Mouse (Mus musculus) stomach, embryonic 14.5 days (tissue): Measurements from ENCODE around the gene Qrich1. TPM values are rescaled to one million over a fixed set of nuclear protein-coding genes. Genes with fewer than 3 reads are reported as not detected.

Experiments
- ATAC-seq: fragments of 200-750 bp; cut with Nextera tagmentation; 2 replicates; pipeline ENCODE4 v1.8.0; 2017; ENCODE audit warnings: low read depth, moderate TSS enrichment; ENCODE audit not compliant: insufficient number of reproducible peaks, insufficient read depth, low FRiP score
- H3K27ac ChIP-seq: fragments of 300-500 bp; sonication (generic); 2 replicates; pipeline ENCODE4 v1.5.1; 2014; ENCODE audit warnings: mild to moderate bottlenecking, low read length, moderate library complexity, mixed read lengths
- H3K27me3 ChIP-seq: fragments of 300-500 bp; sonication (generic); 2 replicates; pipeline ENCODE4 v1.6.1; 2014; ENCODE audit warnings: low read length, control low read depth, mixed read lengths; ENCODE audit not compliant: control insufficient read depth, insufficient read depth
- H3K36me3 ChIP-seq: fragments of 300-500 bp; sonication (generic); 2 replicates; pipeline ENCODE4 v1.6.1; 2014; ENCODE audit warnings: mild to moderate bottlenecking, control low read depth, low read length, moderate library complexity, mixed read lengths; ENCODE audit not compliant: control insufficient read depth, insufficient read depth
- H3K4me1 ChIP-seq: fragments of 300-500 bp; sonication (generic); 2 replicates; pipeline ENCODE4 v1.6.1; 2014; ENCODE audit warnings: low read length, control low read depth, mixed read lengths; ENCODE audit not compliant: control insufficient read depth, insufficient read depth
- H3K4me2 ChIP-seq: fragments of 300-500 bp; sonication (generic); replicated peaks from 2 replicates; pipeline ENCODE4 v1.6.1; 2014; ENCODE audit warnings: low read depth, low read length, control low read depth
- H3K4me3 ChIP-seq: fragments of 300-500 bp; sonication (generic); 2 replicates; pipeline ENCODE4 v1.5.1; 2014; ENCODE audit warnings: low read depth, low read length, control low read depth
- H3K9ac ChIP-seq: fragments of 300-500 bp; sonication (generic); replicated peaks from 2 replicates; pipeline ENCODE4 v1.6.1; 2014; ENCODE audit warnings: low read depth, mild to moderate bottlenecking, control low read depth, low read length, moderate library complexity, mixed read lengths
- H3K9me3 ChIP-seq: fragments of 300-500 bp; sonication (generic); 2 replicates; pipeline ENCODE4 v1.6.1; 2016; ENCODE audit warnings: low read depth, low read length, control low read depth; ENCODE audit not compliant: control insufficient read depth
- WGBS: fragments of 180-500 bp; shearing (Covaris S2); extraction: QIAGEN DNeasy Blood & Tissue Kit; methylation state at CpG from one replicate; pipeline ENCODE4 v1.1.7; 2014; 5-methylcytosine and 5-hydroxymethylcytosine counted together
- polyA plus RNA-seq: library from polyadenylated mRNA; unstranded; fragments of >200 nt; fragmentation: Nextera tagmentation; extraction: Ambion mirVana; gene quantifications from 2 replicates; pipeline ENCODE4 v1.2.1, GENCODE M21; 2014

Gene Qrich1
- polyA plus RNA-seq, 1 experiment from 2014 or later: 121 TPM

DNA sequence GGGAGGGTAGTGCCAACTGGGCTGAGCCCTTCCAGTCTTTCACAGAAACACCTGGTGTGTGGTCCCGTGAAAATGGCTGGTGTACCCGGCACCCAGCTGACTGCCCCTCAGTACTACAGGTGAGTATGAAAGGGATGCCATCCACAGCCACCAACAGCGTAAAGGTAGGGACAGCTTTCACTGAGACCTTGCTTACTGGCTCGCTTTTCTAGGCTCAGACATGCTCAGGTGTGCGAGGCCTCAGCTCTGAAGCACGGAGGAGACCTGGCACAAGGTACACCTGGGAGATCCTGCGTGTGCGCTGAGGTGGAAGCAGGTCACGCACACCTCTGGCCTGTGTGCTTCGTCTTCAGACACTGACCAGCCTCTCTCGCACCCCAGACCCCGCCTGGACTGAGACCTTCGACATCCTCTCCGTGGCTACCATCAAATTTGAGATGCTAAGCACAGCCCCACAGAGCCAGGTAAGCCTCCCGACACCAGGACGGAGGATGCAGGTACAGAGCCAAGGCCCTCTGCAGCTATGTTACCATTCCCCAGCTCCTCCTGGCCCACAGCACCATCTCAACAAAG lies 54.9 kb downstream of the Qrich1 start:
- no peak for ATAC-seq
- H3K36me3 ChIP-seq: peaks cover 47% of the 10 kb centered on the region

DNA sequence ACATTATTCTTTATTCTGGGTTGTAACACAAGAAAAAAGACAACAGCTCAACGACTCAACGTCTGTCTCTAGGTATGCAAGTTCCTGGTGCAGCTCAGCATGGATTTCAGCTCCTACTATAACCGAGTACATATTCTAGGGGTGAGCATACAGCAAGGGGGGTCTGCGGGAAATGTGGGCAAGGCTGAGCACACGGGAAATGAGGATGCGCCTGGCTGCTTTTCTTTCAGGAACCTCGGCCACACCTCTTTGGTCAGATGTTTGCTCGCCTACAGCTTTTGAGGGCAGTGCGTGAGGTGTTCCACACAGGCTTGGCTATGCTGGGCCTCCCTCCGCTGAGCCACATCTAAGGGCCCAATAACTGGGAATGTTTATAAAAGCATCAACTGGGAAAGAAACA lies 55.7 kb downstream of the Qrich1 start:
- Histone ChIP-seq H3K36me3 (peaks cover 47% of the 10 kb centered on the region), H3K9me3 (no peaks in the 10 kb centered on the region), H3K4me1 (peaks cover 32% of the 10 kb centered on the region), H3K27ac (no peak overlapping the region), H3K4me2 (no peak overlapping the region), H3K4me3 (no peak overlapping the region), H3K27me3 (no peaks in the 10 kb centered on the region), H3K9ac (no peak overlapping the region)
- 77% methylated on average over 10 of the region's 10 CpGs for WGBS
- no peak for ATAC-seq

More for the DNA sequence above, 54.9 kb downstream of the Qrich1 start:
- Histone ChIP-seq H3K9ac (no peak overlapping the region), H3K9me3 (no peaks in the 10 kb centered on the region), H3K4me2 (no peak overlapping the region), H3K4me1 (peaks cover 25% of the 10 kb centered on the region), H3K4me3 (no peak overlapping the region), H3K27ac (no peak overlapping the region), H3K27me3 (no peaks in the 10 kb centered on the region)
- WGBS: 93% methylated on average over 16 of the region's 16 CpGs

DNA sequence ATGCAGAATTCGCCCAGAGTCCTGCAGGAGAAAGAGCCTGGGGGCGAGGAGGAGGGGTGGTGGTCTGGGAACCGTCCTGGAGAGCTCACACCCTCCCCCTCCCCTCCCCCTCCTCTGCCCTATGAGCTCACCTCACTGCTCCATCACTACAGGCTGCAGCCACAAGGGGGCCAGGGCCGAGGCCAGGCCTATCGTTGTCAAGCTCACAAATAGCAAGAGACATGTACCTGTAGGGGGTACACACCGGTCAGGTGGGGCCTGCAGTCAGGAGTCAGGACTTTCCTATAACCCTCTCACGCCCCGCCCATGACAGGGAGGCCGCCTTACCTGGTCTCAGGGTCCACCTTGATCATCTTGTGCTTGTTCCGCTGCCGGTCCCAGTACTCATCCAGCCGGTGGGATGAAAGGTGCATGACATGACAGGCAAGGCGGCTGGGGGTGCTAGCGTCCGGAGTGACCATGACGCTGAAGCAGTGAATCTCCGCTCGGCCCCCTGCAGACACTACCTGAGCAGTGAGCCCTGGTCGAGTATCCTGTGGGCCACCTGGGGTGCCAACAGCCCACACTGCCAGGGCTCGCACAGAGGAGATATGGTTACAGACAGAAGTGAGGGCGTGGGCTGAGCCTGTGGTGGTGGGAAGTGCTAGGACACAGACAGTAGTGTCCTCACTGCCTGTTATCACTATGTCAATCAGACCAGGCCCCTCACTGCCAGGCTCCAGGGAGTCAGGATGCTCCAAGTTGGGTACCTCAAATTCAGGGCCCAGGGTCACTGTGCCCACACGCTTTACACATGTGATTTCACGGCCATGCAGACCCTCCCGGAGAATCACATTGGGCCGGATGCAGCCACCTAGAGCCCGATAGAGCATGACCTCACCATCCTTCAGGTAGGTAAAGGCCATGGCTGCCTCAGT lies 57.4 kb downstream of the Qrich1 start:
- peaks cover 32% of the 10 kb centered on the region; the same call in 1 of the 2 replicates for H3K4me1 ChIP-seq
- WGBS: 57% methylated on average over 26 of the region's 26 CpGs
- no peak for ATAC-seq

DNA sequence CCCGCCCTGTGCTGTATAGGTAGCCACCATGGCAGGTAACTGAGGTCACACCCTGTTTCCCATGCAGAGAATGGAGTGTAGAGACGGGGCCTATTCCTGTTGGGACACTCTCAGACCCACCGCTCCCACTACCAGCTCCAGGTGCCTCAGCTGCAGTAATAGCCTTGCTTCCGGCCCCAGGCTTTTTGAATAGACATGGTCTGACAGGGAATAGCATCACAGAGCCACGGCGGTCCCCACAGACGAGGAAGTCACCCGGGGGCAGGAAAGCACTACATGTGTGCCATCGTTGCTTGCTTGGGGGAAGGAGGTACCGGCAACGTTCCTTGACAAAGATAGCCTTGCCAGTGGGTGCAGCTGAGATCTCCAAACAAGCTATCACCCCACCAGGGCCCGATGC lies 58.3 kb downstream of the Qrich1 start:
- Histone ChIP-seq H3K9me3 (no peaks in the 10 kb centered on the region), H3K4me1 (peaks cover 38% of the 10 kb centered on the region; the same call in 1 of the 2 replicates), H3K27me3 (no peaks in the 10 kb centered on the region), H3K4me2 (no peak overlapping the region), H3K9ac (no peak overlapping the region), H3K4me3 (no peak overlapping the region), H3K27ac (no peak overlapping the region), H3K36me3 (peaks cover 47% of the 10 kb centered on the region)
- 83% methylated on average over 12 of the region's 12 CpGs for WGBS
- no peak for ATAC-seq

More for the DNA sequence above, 57.4 kb downstream of the Qrich1 start:
- no peaks in the 10 kb centered on the region for H3K27me3 ChIP-seq
- H3K27ac ChIP-seq: no peak overlapping the region
- peaks cover 47% of the 10 kb centered on the region for H3K36me3 ChIP-seq
- no peaks in the 10 kb centered on the region for H3K9me3 ChIP-seq
- no peak overlapping the region for H3K9ac ChIP-seq
- H3K4me3 ChIP-seq: no peak overlapping the region
- H3K4me2 ChIP-seq: no peak overlapping the region

DNA sequence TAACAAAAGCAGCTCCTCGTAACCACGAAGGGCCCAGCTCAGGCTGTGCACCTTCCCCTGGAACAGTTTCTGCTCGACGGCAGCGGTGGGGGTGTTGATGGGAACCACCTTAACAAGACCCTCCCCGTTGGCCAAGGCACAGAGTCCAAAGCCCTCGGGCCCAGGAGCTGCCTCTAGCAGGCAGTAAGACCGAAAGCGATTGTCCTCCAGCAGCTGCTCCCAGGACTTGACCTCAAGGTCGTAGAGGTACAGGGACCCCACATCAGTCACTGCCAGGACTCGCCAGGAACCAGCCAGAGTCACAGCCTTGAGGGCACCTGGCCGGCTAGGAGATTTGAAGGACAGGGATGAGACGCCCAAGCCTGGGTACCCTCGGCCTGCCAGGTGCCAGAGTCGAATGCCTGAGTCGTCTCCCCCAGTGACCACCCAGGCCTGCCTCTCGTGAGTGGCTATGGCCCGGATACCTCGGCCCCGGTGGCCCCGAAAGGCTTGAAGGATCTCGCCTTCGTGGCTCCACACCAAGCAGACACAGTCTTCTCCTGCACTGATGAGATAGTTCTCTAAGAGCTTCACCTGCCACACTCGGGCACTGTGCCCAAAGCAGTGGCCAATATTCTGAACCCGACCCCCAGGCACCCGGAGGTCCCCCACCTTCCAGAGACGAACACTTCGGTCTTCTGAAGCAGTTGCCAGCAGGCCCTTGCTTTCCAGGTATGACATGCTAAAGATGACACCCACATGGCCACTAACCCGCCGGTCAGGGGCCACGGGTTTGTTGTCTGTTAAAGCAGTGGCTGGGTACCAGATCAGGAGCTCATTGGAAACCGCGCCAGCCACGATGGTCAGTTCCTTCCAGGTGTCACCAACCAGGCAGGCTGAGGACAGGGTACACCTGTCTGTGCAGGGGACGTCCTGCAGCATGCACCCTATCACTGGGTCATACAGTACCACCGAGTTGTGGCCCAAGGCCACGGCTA lies 59.0 kb downstream of the Qrich1 start:
- Histone ChIP-seq H3K4me2 (no peak overlapping the region), H3K36me3 (peaks cover 47% of the 10 kb centered on the region), H3K4me1 (peaks cover 33% of the 10 kb centered on the region; the same call in 1 of the 2 replicates), H3K9ac (no peak overlapping the region), H3K27me3 (no peaks in the 10 kb centered on the region), H3K4me3 (no peak overlapping the region), H3K27ac (no peak overlapping the region), H3K9me3 (no peaks in the 10 kb centered on the region)
- no peak for ATAC-seq
- 77% methylated on average over 37 of the region's 37 CpGs for WGBS

DNA sequence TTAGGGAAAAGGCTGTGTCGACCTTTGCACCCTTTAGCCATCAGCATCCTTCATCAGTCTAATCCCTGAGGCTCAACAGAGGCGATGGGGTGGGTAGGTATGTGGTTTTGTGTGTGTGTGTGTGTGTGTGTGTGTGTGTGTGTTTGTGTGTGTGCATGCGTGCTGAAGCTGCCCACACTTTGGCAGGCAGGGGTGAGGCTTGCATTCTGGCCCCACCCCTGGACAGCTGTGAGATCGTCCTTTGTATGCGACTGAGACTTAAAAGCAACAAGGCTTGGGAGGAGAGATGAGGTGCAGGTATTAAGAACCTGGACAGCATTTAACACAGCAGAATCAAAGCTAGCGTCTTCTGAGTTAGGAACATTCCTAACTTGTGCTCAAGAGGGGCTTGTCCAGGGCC lies 60.4 kb downstream of the Qrich1 start:
- no peak for ATAC-seq
- 28% methylated on average over 6 of the region's 6 CpGs for whole genome bisulfite sequencing
- peak overlapping the region; percentile 70 for H3K4me2 ChIP-seq
- H3K4me3 ChIP-seq: peak overlapping the region; percentile 62; the same call in 1 of the 2 replicates
- H3K36me3 ChIP-seq: peaks cover 38% of the 10 kb centered on the region
- no peaks in the 10 kb centered on the region for H3K27me3 ChIP-seq
- H3K4me1 ChIP-seq: peaks cover 30% of the 10 kb centered on the region; the same call in 1 of the 2 replicates
- H3K9ac ChIP-seq: peak overlapping the region; percentile 70; the same call in 1 of the 2 replicates
- no peak overlapping the region for H3K27ac ChIP-seq
- no peaks in the 10 kb centered on the region for H3K9me3 ChIP-seq

DNA sequence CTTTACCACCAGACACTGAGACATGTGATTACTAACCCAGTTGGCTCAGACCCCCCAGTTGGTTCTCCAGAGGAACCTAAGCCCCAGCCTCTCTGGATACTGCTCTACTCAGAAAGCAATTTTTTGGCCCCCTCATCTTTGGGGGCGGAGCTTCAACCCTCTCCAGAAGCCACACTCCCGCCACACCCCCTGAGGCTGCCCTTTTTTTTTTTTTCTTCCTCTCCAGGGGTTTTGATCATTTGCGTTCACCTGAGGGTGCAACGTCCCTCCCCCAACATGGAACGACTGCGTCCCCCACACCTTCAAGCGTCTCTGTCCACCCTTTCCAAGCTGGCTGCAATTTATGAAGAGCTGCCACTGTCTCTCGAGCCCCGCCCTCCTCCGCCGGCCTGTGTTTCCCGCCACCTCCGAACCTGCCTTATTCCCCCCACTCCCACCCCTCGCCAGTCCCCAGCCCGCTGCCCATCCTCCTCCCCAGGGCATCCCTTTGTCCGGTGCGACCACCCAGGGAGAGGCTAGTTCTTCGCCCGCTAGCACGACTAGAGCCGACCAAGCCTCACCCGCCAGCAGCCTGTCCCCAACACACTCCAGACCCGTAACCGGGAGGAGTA lies 61.4 kb downstream of the Qrich1 start:
- peaks cover 28% of the 10 kb centered on the region for H3K36me3 ChIP-seq
- peaks cover 30% of the 10 kb centered on the region; the same call in 1 of the 2 replicates for H3K4me1 ChIP-seq
- ATAC-seq: 0 out of 2 replicates have a peak, but pooled peaks have one; percentile 18
- peak overlapping the region; percentile 62 for H3K4me3 ChIP-seq
- H3K9me3 ChIP-seq: no peaks in the 10 kb centered on the region
- H3K4me2 ChIP-seq: peak overlapping the region; percentile 70
- 0% methylated on average over 24 of the region's 24 CpGs for WGBS
- H3K27ac ChIP-seq: peak overlapping the region; percentile 92; the same call in 1 of the 2 replicates
- no peaks in the 10 kb centered on the region for H3K27me3 ChIP-seq
- H3K9ac ChIP-seq: peak overlapping the region; percentile 70
